Mouse (Mus musculus) central nervous system, embryonic 14 days (tissue): ENCODE results near the gene Hist1h2ah. TPM values are rescaled to one million over a fixed set of nuclear protein-coding genes. Genes with fewer than 3 reads are reported as not detected.

ENCODE experiments used
- polyA plus RNA-seq: library from polyadenylated mRNA; depleted of rRNA; stranded (reverse); fragments of >200 nt; gene quantifications from 2 replicates; pipeline ENCODE4 v1.2.3, GENCODE M21; 2012; rRNA removed

Gene Hist1h2ah
- 2.9 and 4.5 TPM in 2 replicates for polyA plus RNA-seq

DNA sequence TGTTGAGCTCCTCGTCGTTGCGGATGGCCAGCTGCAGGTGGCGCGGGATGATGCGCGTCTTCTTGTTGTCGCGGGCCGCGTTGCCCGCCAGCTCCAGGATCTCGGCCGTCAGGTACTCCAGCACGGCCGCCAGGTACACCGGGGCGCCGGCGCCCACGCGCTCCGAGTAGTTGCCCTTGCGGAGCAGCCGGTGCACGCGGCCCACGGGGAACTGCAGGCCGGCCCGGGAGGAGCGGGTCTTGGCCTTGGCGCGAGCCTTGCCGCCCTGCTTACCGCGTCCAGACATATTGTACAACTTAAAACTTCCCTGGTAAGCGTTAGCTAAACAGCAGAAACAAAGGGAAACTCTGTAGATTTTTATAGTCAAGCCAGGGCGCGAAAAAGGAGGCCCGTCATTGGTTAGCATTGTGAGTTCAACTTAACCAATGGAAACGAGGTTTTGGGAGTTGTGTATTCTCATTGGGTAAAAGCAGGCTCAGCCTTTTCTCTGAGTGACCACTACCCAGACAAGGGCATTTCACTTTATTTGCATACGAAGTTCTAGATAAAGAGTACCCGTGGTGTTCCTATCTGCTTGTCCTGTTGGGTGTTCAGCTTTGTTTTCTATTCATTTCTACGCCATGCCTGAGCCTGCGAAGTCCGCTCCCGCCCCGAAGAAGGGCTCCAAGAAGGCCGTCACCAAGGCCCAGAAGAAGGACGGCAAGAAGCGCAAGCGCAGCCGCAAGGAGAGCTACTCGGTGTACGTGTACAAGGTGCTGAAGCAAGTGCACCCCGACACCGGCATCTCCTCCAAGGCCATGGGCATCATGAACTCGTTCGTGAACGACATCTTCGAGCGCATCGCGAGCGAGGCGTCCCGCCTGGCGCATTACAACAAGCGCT lies at the start of gene Hist1h2ah, which contains the start of gene Hist1h2bk:
Hist1h2ah (minus strand) TSS at position 302 of the 882 bp plus-strand sequence.
Hist1h2bk (plus strand) TSS at position 604 of the 882 bp plus-strand sequence.

GRCm38 (mm10) chr13:22084140-22084539 lies 48.8 kb upstream of the Hist1h2ah start, which contains the start of gene Vmn1r188:
Vmn1r188 (plus strand) TSS chr13:22084440.

DNA sequence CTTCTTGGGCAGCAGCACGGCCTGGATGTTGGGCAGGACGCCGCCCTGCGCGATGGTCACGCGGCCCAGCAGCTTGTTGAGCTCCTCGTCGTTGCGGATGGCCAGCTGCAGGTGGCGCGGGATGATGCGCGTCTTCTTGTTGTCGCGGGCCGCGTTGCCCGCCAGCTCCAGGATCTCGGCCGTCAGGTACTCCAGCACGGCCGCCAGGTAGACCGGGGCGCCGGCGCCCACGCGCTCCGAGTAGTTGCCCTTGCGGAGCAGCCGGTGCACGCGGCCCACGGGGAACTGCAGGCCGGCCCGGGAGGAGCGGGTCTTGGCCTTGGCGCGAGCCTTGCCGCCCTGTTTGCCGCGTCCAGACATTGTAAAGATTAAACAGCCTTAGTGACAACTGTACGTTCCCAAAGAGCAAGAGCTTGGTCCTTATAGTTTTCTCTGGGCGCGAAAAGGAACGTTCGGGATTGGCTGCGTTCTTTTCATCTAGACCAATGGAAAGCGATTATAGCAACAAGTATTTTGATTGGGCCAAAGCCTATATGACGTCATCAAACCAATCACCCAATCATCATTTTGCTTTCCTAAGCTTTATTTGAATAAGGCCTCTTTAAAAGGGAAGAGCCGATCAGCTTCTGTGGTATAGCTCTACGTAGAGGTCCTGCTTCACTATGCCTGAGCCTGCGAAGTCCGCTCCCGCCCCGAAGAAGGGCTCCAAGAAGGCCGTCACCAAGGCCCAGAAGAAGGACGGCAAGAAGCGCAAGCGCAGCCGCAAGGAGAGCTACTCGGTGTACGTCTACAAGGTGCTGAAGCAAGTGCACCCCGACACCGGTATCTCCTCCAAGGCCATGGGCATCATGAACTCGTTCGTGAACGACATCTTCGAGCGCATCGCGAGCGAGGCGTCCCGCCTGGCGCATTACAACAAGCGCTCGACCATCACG lies 7.5 kb upstream of the Hist1h2ah start, which contains the start of the genes Hist1h2ag and Hist1h2bj:
Hist1h2ag (minus strand) TSS at position 377 of the 935 bp plus-strand sequence.
Hist1h2bj (plus strand) TSS at position 647 of the 935 bp plus-strand sequence.

GRCm38 (mm10) chr13:22041142-22041536 lies 5.8 kb upstream of the Hist1h2ah start, which contains the start of gene Hist1h4i:
Hist1h4i (minus strand) TSS chr13:22041362.

DNA sequence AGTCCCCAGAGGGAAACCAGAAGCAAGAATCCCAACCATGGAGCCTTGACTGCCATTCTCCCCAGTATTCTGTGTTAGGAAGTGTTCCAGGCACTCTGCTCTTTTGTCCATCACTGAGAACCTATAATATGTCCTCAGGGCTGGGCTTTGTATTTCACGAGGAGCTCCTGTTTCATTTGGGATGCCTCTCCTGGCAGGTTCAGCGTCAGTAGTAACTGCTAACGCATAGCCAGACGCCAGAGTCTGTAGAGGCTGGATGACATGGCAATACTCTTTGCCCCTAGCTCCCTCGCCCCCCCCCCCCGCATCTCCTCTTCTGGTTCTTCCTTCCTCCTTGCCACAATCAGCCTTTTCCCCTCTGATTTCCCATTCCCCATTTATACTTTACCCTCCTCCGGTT lies 25.7 kb downstream of the Hist1h2ah start, which contains the start of gene Prss16:
Prss16 (minus strand) TSS at position 101 of the 400 bp plus-strand sequence.

Other genes with a start within 250 kb of the Hist1h2ah start
- 4.9 and 9.4 TPM in 2 replicates for gene Hist1h2an, start 248.3 kb downstream of the Hist1h2ah start, polyA plus RNA-seq
- gene Hist1h2bp, start 248.1 kb downstream of the Hist1h2ah start, polyA plus RNA-seq = 1.1 and 1.5 TPM in 2 replicates
- gene Hist1h2bq, start 225.4 kb downstream of the Hist1h2ah start, polyA plus RNA-seq = 8.2 and 8.5 TPM in 2 replicates
- gene Hist1h2ao, start 225.1 kb downstream of the Hist1h2ah start, polyA plus RNA-seq = 0.21 TPM in 1 of 2 replicates, not detected in the other
- 0.50 TPM in 1 of 2 replicates, not detected in the other for gene Hist1h4m, start 223.8 kb downstream of the Hist1h2ah start, polyA plus RNA-seq
- 20.1 and 31.8 TPM in 2 replicates for gene Hist1h4n, start 203.4 kb downstream of the Hist1h2ah start, polyA plus RNA-seq
- 31.6 and 43.2 TPM in 2 replicates for gene Hist1h2ap, start 202.1 kb downstream of the Hist1h2ah start, polyA plus RNA-seq
- 3.8 and 12.2 TPM in 2 replicates for gene Hist1h2br, start 201.8 kb downstream of the Hist1h2ah start, polyA plus RNA-seq
- gene Zfp184, start 90.5 kb downstream of the Hist1h2ah start, polyA plus RNA-seq = 13.1 and 15.7 TPM in 2 replicates
- not detected in 2 replicates for gene Pom121l2, start 54.4 kb downstream of the Hist1h2ah start, polyA plus RNA-seq
- 0.09 and 0.18 TPM in 2 replicates for gene Prss16, start 25.8 kb downstream of the Hist1h2ah start, polyA plus RNA-seq
- 11.7 and 20.3 TPM in 2 replicates for gene Hist1h2bk, start 302 bp upstream of the Hist1h2ah start, polyA plus RNA-seq
- 26.1 and 35.7 TPM in 2 replicates for gene Hist1h4i, start 5.8 kb upstream of the Hist1h2ah start, polyA plus RNA-seq
- 32.8 and 39.2 TPM in 2 replicates for gene Hist1h2ag, start 7.4 kb upstream of the Hist1h2ah start, polyA plus RNA-seq
- gene Hist1h2bj, start 7.6 kb upstream of the Hist1h2ah start, polyA plus RNA-seq = 11.0 and 15.5 TPM in 2 replicates
- gene Vmn1r188, start 48.9 kb upstream of the Hist1h2ah start, polyA plus RNA-seq = under 0.01 TPM in 1 of 2 replicates, not detected in the other
- gene Vmn1r189, start 70.3 kb upstream of the Hist1h2ah start, polyA plus RNA-seq = not detected in 2 replicates
- gene Vmn1r191, start 148.4 kb upstream of the Hist1h2ah start, polyA plus RNA-seq = not detected in 2 replicates
- not detected in 2 replicates for gene Vmn1r192, start 155.6 kb upstream of the Hist1h2ah start, polyA plus RNA-seq
- gene Vmn1r193, start 187.6 kb upstream of the Hist1h2ah start, polyA plus RNA-seq = not detected in 2 replicates
- gene Vmn1r194, start 208.6 kb upstream of the Hist1h2ah start, polyA plus RNA-seq = not detected in 2 replicates
- not detected in 2 replicates for gene Vmn1r195, start 235.0 kb upstream of the Hist1h2ah start, polyA plus RNA-seq